Mouse (Mus musculus) lung, postnatal 0 days (tissue): ENCODE results near the gene Adgrg3.

Experiments used
- CTCF ChIP-seq: IDR thresholded peaks from 2 replicates; pipeline ENCODE4 v1.5.1; 2016; ENCODE audit warnings: antibody characterized with exemption, mild to moderate bottlenecking
- EP300 ChIP-seq: IDR thresholded peaks from 2 replicates; pipeline ENCODE4 v1.6.1; 2016; ENCODE audit warnings: antibody characterized with exemption, mild to moderate bottlenecking, control low read depth

GRCm38 (mm10) chr8:95084744-95085431, 67.4 kb downstream of the Adgrg3 start:
- TF ChIP-seq CTCF (no peak), EP300 (no peak)
